Mouse (Mus musculus) naive thymus-derived CD4-positive, alpha-beta T cell, adult 2 months (primary cell): ENCODE results near the gene Ccdc40.

Source experiments
- DNase-seq: peaks from one replicate; pipeline ENCODE4 v3.0.0-alpha.2; 2011; ENCODE audit warnings: low read depth

The Ccdc40 gene

DNA sequence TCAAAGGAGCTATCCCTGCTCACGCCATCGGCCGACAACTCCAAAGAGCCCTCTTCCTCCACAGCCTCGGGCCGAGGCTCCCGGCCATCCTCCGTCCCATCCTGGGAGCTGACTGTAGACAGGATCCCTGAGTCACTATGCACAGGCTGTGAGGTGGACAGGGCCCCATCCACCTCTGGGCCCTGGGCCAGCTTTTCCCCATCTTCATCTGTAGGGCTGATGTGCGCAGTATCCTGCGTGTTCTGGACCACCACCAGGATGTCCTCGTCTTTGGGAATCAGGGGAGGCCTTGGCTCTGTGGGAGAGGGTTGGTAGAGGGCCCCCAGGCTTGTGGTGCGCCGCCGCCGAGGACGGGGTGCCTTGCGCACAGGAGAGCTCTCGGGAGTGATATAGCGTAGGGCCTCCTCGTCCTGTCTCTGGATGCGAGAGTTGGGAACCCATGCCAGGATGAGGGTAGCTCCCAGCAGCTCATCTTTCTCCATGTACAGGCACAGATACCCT, 19.5 kb upstream of the Ccdc40 start:
- no peak for DNase-seq

DNA sequence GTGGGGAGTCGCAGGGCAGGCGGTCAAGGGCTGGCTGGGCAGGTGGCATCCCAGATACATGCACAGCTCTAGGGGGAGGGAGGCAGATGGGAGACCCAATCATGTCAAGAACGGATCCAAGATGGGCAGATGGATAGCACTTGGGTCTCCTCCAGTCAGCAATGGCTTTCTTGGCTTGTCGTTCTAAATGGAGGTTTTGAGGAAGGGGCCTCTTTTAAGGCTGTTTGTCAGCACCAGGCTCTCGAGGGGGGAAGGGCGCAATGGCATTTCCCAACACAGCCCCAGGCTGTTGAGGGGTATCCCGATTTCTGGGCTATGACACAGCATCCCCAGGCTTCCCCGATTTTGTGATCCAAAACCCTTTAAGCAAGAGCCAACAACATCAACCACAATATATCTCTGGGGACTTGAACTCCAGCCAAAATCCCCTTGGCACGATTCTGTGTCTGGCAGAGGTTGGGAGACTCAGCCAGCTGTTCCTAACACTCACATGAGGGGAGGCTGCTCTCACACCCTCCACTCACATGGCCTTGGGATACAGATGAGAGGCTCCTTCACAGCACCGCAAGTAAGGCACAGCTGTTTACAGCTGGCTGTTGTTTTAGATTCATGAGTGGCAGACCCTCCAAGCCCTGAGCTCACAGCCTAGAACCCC, 18.9 kb upstream of the Ccdc40 start:
- no peak for DNase-seq

DNA sequence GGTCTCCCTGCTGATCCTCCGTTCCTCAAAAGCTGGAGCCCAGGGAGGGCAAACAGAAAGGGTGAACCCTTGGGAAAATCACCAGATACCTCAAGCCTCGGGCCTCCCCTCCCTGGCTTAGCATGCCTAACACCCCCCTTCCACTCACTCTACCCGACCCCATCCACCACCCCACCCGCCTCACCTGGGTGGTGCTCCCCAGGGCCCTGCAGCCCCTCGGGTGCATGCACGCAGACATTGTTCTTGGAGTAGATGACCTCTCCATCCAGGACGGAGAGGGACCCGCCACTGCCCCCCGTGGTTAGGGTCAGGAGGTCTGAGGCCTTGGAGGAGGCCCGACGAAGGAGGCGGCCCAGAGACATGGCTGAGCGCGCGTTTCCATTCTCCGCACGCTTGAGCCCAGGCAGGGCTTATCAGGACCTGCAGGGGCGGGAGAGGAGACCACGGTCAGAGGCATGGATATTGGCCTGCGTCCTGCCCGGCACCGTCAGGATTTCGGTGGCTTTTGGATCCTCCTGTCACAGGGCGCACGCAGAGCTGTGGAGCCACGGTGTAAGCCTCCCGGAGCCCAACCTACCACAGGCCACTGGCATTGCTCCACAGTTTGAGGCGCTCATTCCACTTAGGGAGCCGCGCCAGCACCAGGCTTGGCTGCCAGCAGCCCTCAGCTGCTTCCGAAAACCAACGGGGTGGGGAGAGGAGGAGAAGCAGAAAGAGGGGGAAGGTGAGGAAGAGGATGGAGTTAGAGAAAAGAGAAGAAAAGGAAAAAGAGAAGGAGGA, 17.9 kb upstream of the Ccdc40 start:
- DNase-seq: no peak

DNA sequence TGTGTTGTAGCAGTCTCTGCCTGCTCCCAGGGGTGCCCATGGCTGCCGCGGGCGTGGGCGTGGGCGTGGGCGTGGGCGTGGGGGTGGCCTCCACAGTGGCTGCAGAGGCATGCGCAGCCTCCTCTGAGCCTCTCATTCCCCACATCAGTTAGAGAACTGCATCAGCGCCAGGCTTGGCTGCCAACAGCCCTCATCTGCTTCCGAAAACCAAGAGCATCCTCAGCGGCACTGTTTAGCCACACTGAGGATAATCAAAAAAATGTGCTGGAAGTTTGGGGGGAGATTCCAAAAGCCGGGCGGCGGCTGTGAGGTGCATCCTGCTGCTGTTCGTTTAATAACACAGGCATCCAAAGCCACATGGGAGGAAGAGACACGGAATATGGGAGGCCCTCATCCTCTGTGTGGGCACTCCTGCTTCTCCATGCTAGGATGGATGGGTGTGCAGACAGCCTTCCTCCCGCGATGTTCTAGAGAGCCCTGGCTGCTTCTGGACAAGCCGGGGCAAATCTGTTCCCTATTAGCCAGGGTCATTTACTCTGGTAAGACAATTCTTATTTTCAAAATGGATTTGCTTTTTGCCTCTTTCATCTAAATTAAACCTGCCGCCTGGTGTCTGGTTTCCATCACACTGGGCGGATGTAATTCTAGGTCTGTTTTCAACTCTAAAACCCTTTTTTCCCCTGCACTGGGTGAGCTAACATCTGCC, 16.6 kb upstream of the Ccdc40 start:
- DNase-seq: no peak

DNA sequence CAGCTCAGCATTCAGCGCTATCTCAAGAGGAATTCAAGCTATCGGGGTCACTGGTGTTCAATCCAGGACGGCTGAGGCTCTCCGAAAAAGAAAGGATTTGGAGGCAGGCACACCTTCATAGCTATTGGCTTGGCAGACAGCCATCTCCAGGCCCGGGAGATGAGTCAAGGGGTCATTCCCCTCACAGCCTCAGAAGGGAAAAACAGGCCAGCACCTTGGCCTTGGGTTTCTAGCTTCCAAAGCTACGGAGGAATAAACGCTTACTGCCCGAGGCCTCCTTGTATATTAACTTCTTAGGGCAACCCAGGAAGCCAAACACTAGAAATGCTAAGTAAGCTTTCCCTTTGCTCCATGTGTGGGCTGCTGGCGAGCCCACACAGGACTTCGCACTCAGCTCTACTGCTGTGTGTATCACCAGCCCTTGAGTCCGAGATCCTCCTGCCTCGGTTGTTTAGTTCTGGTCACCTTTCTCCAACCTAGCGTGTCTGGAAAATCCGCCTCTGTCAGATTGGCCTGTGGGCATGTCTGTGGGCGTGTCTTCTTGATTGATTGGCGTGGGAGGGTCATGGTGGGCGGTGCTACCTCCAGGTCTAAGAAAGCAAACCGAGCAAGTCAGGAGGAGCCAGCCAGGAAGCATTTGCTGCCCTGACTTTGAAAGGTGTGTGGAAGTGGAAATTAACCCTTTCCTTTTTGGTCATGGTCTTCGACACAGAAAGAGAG, 15.0 kb upstream of the Ccdc40 start:
- DNase-seq: no peak

DNA sequence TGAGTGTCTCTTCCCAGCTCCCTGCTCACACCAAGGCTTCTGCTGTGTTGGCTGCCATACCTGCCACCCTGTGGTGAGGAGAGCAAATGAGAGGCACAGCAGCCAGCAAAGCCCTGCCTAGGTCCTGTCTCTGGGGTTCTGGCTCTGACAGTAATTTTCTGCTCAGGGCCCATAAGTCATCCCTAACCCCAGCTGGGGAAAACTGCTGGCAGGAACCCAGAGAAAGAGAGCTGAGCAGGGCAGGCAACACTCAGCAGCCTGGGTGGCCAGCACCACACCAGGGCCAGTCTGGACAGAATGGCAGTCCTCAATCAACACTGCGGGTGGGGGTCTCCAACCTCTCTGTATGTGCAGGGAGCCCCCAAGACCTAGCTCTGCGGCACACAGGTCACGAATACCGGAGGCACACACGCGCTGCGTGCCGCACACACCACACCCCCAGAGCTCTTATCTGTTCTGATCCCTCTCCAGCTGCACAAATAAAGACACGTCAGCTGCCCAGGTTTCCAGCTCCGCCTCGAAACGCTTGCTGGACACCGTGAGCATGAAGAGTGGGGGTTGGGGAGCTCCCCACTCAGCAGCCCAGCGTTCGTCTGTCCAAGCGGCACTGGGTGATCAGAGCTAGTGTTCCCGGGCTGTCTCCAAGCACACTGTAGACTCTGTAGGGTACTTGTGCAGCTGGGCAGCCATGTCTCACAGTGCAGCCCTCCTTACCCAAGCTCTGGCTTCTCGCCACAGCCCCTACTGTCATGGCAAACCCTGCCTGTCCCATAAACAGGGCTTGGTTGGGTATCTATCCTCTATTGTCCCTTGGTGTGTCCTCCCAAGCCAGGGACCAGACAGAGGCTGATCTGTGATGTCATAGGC, 13.1 kb upstream of the Ccdc40 start:
- DNase-seq: no peak

DNA sequence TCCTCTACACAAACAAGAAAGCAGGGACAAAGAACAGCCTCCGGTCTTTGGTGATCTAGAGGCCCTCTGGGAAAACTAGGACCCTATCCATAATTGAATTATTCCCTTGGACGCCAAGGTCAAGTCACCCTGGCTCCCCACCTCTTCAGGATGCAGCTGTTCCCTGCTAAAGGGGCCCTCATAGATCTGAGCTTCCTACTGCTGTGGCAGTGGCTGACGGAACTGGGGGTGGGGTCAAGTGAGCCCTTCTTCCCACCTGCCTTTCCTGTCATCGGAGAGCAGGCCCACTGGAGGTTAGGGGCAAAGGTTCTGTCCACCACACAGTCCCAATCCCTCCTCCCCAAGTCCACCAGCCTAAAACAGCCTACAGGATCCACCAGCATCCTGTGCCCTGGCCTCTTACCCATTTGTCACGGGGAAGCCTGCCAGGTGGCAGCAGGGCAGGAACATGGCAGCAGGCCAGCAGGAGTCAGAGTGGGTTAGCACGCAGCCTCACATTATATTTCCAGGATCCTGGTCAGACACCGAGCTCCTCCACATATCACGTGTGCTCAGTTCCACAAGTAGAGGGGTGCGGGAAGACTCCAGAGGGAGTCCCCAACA, 12.4 kb upstream of the Ccdc40 start:
- no peak for DNase-seq

DNA sequence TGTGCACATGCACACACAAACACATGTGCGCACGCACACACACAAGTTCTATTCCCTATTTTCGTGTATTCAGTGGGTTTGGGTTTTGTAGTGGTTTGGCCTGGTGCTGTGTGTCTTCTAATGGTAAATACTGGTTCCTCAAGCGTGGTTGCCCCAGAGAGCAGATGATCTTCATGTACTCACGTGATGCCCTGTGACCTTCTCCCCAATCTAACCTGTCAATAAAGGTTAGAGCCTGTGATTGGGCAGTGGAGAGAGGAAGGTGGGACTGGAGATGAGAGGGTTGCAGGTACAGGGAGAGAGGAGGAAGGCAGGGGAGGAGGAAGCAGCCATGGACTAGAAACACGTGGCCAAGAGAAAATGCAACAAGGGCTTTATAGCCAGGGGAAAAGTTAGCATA, 10.5 kb upstream of the Ccdc40 start:
- DNase-seq: no peak

DNA sequence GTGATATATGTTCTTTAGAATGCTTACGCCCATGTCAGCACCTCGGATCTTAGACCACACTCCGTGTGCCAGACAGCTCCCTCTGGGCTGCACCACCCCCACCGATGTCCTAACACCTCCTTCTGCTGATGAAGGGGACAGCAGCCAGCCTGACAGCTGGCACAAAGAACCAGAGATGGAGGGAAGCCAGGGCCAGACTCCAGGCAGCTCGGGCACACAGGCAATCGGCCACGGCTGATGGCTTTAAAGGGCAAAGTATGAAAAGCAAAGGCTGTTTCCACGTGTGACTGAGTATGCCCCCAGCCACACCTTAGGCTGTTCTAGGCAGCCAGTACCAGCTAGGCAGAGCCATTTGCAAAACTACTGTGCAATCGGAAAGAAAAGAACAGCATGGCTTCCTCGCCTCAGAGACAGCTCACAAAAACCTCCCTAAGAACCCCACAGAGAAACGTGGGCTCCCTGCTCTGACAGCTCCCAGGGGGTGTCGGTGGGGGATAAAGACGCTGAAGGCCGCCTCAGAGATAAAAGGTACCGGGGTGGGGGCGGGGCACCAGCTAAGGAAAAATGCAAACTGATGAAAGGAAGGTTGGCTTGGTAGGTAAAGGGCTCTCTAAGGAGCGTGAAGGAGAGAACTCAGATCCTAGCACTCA, 8.4 kb upstream of the Ccdc40 start:
- DNase-seq: no peak

DNA sequence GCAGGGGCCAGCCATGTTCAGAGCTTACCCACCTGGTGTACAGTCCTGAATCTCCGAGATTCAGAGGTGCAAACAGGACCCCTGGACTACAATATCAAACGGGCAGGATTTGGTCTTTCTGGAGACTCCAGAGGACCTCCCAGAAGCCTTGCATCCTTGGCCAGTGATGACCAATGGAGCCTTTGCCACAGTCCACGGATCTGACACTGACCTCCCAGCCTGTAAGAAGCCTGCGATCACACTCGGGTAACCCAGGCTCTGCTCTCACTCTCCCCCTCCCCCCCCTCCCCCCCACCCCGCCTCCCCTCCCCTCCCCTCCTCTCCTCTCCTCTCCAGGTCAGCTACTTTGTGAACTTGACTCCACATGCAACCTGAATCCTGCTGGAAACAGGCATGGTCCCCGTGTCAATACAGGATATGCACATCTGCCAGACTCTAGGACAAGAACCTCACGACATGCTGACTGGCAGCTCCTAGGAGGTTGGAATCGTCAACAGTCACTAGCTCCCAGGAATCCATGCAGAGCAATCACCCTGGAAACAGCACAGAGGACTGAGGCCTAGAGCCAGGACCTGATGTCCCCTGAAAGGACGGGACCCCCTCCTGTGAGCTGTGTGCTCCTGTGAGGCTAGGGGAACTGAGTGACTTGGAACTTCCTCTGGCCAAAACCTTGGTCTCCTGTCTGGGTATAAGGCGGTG, 6.4 kb upstream of the Ccdc40 start:
- DNase-seq: no peak

DNA sequence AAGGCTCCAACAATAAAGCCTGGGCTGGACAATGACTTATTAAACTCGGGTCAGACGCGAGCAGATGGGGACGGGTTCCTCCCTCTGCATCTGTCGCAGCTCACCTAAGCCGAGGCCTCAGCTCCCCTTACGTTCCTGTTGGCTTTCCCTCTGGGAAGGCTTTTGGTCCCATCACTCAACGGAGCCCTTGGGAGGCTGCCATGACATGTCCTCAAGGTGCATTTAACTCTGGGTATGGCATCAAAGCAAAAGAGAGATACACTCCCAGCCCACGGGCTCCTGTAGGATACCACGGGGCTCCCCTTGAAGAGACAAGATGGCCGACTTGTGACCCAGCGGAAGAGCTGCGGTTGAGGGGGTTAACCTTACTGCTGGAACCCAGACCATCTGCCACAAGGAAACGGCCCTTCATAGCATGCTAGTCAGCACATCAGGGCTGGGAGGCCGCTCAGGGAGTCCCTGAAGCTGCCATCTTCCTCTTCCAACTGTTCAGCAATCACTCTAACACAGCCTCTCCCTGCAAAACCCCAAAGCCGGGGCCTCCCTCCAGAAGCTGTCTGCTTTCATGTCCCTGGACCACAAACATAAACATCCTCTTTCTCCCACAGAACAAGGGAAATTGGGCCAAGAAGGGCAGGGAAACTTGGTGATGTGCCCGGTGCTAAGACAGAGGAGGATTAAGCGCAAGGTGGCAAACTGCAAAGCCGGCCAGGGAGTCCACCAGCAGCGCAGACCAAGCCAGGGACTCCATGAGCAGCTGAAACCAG, 5.1 kb upstream of the Ccdc40 start:
- DNase-seq: no peak

DNA sequence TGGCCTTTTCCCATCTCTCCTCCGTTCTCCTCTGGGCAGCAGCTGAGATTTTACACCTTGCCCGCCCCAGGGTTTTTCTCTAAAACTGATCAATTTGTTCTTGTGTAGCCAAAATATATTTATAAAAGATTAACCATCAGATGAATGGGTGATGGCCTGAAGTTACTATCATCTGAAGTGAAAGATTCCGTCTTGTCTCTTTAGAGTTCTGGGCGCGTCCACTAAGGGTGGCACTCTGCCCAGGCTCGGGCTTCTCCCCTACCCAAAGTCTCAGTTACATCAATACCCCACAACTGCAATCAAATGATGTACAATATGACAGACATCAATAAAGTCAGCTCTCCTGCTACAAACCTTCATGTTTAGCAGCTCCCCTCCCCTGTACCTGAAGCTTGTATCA, 3.4 kb upstream of the Ccdc40 start:
- DNase-seq: no peak

DNA sequence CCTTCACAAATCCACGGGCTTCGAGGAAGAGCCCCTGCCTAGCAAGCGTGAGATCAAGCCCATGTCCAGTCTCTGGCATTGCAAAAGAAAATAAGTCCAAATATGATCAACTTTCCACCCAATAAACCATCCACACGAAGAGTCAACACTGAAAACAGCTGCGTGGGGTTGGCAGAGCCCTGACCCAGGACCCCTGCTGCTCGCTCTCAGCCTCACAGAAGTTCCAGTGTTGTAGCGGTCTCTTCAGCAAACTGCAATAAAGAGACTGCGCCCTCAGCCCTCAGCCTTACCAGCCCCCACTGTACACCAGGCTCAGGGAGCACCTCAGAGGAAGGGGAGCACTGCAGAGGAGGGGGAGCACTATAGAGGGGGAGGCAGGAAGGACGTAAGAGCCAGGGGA, 2.7 kb upstream of the Ccdc40 start:
- no peak for DNase-seq

DNA sequence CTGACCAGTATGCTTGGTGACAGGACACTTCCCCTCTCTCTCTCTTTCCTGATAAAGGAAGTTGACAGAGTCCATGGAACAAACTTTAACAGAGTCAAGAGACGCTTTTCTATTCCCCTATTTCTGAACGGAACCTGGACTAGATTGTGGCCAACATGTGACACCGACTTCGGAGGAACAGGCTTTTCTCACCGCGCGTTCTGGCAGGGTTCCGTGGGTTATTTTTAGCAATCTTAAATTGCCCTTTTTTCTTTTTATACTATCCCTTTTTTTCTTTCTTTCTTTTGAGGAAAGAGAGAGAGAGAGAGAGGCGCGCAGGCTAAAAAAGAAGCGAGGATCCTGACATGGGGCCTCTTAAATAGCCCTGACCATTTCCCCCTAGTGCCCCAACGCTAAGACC, 781 bp upstream of the Ccdc40 start:
- DNase-seq: no peak

DNA sequence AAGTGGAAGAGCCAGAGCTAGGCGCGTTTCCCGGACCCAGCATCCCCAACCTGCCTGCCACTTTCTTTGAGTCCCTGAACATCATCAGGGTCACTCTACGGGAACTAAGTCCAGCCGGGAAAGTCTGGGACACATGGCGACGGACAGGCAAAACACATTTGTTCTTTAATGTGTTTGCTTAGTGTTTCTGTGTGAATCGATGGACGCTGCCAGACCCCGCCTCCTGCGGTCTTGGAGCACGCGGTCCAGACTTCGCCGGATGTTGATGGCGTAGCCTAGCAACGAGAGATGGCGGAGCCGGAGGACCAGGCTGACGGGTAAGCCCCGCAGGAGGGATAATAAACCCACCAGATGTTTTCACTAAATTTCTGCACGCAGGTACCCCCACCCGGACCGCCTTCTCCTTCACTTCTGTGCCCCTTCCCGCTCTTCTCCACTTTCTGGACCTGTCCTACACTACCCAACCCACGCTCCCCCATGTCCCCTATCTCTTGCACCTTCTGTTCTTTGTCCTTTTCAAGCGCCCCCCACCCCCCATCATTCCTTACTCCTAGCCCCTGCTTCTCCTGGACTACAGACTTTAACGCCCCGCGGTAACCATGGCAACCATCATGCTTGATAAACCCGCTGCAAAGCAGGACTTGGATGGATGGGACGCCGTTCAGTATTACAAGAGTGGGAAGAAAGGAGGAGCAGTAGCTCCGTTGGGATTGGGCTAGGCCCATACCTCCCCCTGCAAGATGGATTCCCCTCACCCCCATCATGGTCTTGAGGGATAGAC, 664 bp downstream of the Ccdc40 start:
- peak; percentile 85 for DNase-seq

DNA sequence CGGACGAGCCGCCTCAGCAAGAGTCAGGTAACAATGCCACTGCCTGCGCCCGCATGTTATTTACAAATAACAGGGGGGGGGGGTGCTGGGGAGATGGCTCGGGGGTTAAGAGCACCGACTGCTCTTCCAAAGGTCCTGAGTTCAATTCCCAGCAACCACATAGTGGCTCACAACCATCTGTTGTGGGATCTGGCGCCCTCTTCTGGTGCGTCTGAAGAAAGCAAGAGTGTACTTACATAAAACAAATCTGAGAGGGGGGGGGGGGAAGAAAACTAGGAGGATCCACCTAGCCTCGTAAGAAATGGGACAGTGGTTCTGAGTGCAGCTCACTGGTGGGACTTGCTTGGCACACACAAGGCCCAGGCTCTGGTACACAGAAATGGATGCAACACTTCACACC, 6.4 kb downstream of the Ccdc40 start:
- DNase-seq: no peak

DNA sequence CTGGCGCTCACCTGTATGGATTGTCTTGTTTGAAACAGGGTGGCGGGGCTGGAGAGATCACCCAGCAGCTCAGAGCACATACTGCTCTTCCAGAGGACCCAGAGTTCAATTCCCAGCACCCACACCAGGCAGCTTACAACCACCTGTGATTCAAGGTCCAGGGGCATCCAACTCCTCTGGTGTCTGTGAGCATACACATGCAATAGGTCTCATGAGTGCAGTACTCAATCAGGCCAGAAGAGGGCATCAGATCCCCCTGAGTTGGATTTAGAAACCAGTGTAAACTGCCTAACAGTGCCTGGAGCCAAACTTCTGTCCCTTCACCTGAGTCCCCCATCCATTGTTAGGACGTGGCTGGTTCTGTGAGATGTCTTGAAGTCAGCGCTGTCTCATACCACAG, 7.2 kb downstream of the Ccdc40 start:
- DNase-seq: peak; percentile 87

DNA sequence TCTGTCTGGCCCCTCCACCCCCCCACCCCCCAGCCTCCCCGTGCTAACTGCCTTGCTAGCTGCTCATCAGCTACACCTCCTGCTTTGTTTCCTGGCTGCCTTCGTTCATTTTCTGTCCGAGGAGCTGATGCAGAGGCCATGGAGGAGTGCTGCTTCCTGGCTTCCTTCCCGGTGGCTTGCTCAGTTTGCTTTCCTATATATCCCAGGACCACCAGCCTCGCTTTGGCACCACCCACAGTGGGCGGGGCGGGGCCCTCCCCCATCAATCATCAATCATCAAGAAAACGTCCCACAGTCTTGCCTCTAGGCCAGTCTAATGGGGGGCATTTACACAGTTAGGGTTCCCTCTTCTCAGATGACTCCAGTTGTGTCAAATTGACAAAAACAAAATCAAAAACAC, 8.0 kb downstream of the Ccdc40 start:
- no peak for DNase-seq
